Mouse (Mus musculus): Measurements from ENCODE around the gene Zfp36. TPM values are rescaled to one million over a fixed set of nuclear protein-coding genes. Genes with fewer than 3 reads are reported as not detected.

Gene Zfp36
- polyA plus RNA-seq, 1 experiment from 2014 or later, result 22.8 TPM

DNA sequence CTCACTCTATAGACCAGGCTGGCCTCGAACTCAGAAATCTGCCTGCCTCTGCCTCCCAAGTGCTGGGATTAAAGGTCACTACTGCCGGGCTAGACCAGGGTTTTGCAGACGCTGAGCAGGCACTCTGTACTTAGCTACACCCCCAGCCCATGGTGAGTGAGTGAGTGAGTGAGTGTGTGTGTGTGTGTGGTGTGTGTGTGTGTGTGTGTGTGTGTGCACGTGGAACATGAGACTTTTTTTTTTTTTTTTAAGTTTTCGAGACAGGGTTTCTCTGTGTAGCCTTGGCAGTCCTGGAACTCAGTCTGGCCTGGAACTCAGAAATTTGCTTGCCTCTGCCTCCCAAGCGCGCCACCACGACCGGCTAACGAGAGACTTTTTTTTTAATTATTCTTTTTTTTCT, 5.4 kb downstream of the Zfp36 start:
- WGBS, result 63% methylated on average over 10 of the region's 10 CpGs
- Histone ChIP-seq H3K9ac (no peak overlapping the region), H3K4me2 (no peak overlapping the region), H3K27me3 (no peaks in the 10 kb centered on the region), H3K4me1 (peaks cover 64% of the 10 kb centered on the region), H3K36me3 (peaks cover 16% of the 10 kb centered on the region), H3K27ac (peak overlapping the region; percentile 97), H3K9me3 (no peaks in the 10 kb centered on the region), H3K4me3 (no peak overlapping the region)
- ATAC-seq (ENCODE audit: insufficient number of reproducible peaks, low FRiP score, low TSS enrichment, low read depth), result no peak

DNA sequence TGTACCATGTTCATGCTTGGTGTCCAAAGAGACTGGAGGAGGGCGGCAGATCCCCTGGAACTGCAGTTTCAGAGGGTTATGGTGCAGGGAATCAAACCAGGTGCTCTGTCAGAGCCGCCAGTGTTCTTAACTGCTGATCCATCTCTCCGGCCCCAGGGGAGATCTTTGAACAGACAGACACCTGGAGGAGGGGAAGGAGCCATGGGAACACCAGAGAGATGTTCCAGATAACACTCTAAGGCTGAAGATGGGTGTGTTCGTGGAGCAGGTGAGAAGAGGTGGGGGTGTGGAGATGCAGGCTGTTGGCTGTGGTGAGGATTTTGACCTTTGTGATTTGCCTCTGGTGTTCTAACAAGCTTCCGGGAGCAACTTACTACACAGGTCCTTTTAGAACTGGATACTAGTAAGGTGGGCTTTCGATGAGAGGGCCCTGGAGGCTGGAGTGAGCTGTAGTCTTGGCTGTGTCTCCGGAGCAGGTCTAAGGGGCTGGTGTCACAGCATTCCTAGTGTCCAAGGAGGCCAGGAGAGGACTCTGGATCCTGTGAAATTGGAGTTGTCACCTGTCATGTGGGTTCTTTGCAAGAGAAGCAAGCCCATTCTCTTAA, 6.1 kb downstream of the Zfp36 start:
- whole genome bisulfite sequencing, result 72% methylated on average over 7 of the region's 7 CpGs
- Histone ChIP-seq H3K4me1 (peaks cover 60% of the 10 kb centered on the region), H3K9ac (no peak overlapping the region)

DNA sequence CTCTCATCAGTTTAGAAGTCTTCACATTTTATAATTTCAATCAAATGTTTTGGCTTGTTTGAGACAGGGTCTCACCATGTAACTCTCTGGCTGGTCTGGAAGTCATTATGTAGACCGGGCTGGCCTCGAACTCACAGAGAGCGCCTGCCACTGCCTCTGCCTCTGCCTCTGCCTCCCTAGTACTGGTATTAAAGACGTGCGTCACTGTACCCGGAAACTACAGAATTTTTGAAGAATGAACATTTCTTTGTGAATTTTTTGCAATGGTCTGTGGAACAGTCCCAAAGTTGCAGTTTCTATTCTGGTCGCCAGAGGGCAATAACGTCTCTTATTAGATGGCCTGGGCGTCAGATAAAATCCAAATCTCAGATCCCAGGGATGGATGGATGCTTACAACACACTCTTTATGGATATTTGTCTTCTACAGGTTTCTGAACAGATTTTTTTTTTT, 6.9 kb downstream of the Zfp36 start:
- no peaks in the 10 kb centered on the region for H3K9me3 ChIP-seq
- H3K4me3 ChIP-seq, result peak overlapping the region; percentile 76
- WGBS, result 2% methylated on average over 9 of the region's 9 CpGs
- peaks cover 29% of the 10 kb centered on the region for H3K36me3 ChIP-seq
- H3K4me1 ChIP-seq, result peaks cover 57% of the 10 kb centered on the region
- ATAC-seq (ENCODE audit: insufficient number of reproducible peaks, low FRiP score, low TSS enrichment, low read depth), result peak; percentile 1; the same call in 1 of the 2 replicates
- H3K27ac ChIP-seq, result peak overlapping the region; percentile 95
- no peaks in the 10 kb centered on the region for H3K27me3 ChIP-seq
- H3K9ac ChIP-seq, result no peak overlapping the region
- H3K4me2 ChIP-seq, result peak overlapping the region; percentile 80

More for the DNA sequence above, 6.1 kb downstream of the Zfp36 start:
- H3K9me3 ChIP-seq, result no peaks in the 10 kb centered on the region
- peaks cover 20% of the 10 kb centered on the region for H3K36me3 ChIP-seq
- no peaks in the 10 kb centered on the region for H3K27me3 ChIP-seq
- ATAC-seq (ENCODE audit: insufficient number of reproducible peaks, low FRiP score, low TSS enrichment, low read depth), result no peak
- no peak overlapping the region for H3K4me3 ChIP-seq
- no peak overlapping the region for H3K4me2 ChIP-seq
- peak overlapping the region; percentile 97 for H3K27ac ChIP-seq

DNA sequence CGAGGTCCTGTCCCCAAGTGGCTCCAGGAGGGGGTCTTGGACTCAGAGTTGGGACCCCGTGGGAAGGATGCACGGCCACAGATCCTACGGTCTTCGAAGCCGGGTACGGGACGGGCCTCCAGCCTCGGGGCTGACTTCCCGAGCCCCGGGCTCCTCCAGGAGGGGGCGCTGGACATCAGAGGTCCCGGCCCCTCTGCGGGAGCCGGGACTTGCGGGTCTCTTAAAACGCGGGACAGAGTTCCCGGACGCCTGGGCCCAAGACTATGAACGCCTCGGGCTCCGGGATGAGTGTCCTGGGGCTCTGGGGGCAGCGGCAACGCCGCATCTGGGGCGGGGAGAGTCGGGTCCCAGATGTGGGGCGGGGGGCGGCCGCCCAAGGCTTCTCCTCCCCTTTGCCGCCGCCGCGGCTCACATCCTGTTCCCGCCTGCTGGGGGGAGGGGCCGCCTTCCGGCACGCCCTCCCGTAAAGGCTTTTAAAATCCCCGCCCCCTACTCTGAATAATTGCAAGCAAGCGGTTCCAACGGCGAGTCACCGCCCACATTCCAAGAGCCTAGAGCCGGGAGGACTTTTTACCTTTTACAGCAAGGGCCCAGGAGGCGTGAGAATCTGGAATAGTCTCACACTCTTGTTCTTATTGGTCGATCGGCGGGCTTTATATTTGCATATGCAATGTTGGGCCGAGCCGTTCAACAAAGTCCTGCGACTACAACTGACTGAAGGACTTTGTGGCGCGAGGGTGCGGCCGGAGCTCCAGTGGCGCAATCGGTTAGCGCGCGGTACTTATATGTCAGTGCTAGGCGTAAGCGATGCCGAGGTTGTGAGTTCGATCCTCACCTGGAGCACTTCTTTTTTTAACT, 7.6 kb downstream of the Zfp36 start, which contains the start of gene Plekhg2:
TSS of gene Plekhg2 (minus strand) at position 349 of the 858 bp plus-strand sequence.
- H3K36me3 ChIP-seq, result peaks cover 30% of the 10 kb centered on the region
- no peaks in the 10 kb centered on the region for H3K9me3 ChIP-seq
- H3K4me2 ChIP-seq, result peak within 1 kb of the TSS; percentile 80
- peak within 1 kb of the TSS; percentile 76 for H3K4me3 ChIP-seq
- H3K9ac ChIP-seq, result peak within 1 kb of the TSS; percentile 83
- H3K27ac ChIP-seq, result peak within 1 kb of the TSS; percentile 95
- ATAC-seq (ENCODE audit: insufficient number of reproducible peaks, low FRiP score, low TSS enrichment, low read depth), result peak; percentile 91
- under 1% methylated on average over 65 of the region's 66 CpGs for WGBS
- peaks cover 51% of the 10 kb centered on the region for H3K4me1 ChIP-seq
- H3K27me3 ChIP-seq, result no peaks in the 10 kb centered on the region

DNA sequence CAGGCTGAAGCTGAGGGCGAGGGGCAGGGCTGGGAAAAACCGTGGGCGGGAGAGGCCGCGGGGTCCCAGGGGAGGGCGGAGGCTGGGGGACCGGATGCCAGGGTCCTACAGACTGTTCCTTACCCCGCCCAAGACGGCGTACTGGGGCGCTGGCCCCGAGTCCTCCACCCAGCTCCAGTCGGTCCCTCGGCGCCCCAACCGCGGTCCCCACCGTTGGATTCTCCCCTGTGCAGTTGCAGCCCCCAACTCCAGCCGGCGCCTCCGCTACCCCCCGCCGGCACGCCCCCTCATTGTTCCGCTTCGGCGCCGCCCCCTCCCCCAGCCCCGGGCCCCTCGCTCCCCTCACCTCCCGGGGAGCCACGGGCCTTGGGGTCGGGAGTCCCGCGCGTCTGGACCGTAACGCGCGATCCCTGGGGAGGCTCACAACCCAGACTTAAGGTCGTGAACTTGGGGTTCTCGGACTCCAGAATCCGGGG, 8.5 kb downstream of the Zfp36 start:
- WGBS, result 0% methylated on average over 40 of the region's 43 CpGs
- H3K27ac ChIP-seq, result peak overlapping the region; percentile 95
- H3K9ac ChIP-seq, result peak overlapping the region; percentile 83
- ATAC-seq (ENCODE audit: insufficient number of reproducible peaks, low FRiP score, low TSS enrichment, low read depth), result no peak
- H3K4me1 ChIP-seq, result peaks cover 43% of the 10 kb centered on the region
- H3K9me3 ChIP-seq, result no peaks in the 10 kb centered on the region
- peak overlapping the region; percentile 76 for H3K4me3 ChIP-seq
- H3K36me3 ChIP-seq, result peaks cover 36% of the 10 kb centered on the region
- no peaks in the 10 kb centered on the region for H3K27me3 ChIP-seq
- peak overlapping the region; percentile 80 for H3K4me2 ChIP-seq

DNA sequence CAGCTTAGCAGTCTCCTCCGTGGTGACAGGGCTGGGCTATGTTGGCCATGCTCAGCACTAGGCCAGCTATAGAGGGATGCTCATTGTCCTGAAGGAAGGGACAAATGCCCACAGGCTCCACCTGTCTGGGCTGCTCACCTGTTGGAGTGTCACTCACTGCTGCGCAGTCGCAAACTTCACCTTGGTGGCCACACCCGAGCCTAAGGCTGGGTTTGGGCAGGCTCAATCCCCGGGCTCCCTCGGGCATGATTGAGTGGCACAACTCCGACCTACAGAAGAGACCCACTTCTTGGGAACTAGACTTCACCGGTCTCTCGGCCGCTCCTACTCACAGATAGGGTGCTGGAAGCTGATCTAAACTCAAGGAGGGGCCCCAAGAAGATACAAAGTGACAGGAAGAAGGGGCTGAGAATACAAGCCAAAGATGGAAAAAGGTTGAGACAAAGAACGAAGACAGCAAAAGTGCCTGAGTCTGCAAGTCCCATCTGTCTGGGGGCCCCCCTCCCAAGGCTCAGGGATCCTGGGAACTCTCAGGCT, 9.0 kb downstream of the Zfp36 start:
- peak overlapping the region; percentile 95 for H3K27ac ChIP-seq
- H3K4me3 ChIP-seq, result peak overlapping the region; percentile 76
- peak overlapping the region; percentile 80 for H3K4me2 ChIP-seq
- H3K4me1 ChIP-seq, result peaks cover 38% of the 10 kb centered on the region
- no peak for ATAC-seq (ENCODE audit: insufficient number of reproducible peaks, low FRiP score, low TSS enrichment, low read depth)
- no peaks in the 10 kb centered on the region for H3K9me3 ChIP-seq
- 4% methylated on average over 11 of the region's 11 CpGs for WGBS
- H3K27me3 ChIP-seq, result no peaks in the 10 kb centered on the region
- H3K36me3 ChIP-seq, result peaks cover 41% of the 10 kb centered on the region
- H3K9ac ChIP-seq, result peak overlapping the region; percentile 83

DNA sequence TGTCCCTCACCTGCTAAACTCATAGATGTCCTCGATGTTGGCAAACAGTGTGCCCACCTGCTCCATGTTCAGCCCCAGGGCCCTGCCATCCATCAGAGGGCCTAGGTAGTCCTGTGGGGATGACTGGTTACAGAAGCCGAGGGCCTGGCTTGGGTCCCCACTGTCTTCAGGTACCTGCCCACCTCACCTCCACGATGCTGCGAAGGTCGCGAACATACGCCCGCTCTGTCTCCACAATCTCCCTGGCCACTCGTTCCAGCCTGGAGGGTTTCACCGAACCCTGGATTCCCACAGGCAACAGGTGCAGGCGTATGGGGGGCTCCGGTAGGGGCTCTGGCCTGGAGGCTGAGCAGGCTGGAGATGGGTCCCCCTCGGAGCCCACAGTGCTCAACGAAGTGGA, 10.0 kb downstream of the Zfp36 start:
- 88% methylated on average over 14 of the region's 14 CpGs for WGBS
- peaks cover 30% of the 10 kb centered on the region for H3K4me1 ChIP-seq
- H3K27ac ChIP-seq, result no peak overlapping the region
- no peaks in the 10 kb centered on the region for H3K9me3 ChIP-seq
- peak overlapping the region; percentile 76 for H3K4me3 ChIP-seq
- peaks cover 51% of the 10 kb centered on the region for H3K36me3 ChIP-seq
- ATAC-seq (ENCODE audit: insufficient number of reproducible peaks, low FRiP score, low TSS enrichment, low read depth), result no peak
- peak overlapping the region; percentile 80 for H3K4me2 ChIP-seq
- no peaks in the 10 kb centered on the region for H3K27me3 ChIP-seq
- H3K9ac ChIP-seq, result 0 out of 2 replicates have a peak overlapping the region, but pooled peaks have one; percentile 7

DNA sequence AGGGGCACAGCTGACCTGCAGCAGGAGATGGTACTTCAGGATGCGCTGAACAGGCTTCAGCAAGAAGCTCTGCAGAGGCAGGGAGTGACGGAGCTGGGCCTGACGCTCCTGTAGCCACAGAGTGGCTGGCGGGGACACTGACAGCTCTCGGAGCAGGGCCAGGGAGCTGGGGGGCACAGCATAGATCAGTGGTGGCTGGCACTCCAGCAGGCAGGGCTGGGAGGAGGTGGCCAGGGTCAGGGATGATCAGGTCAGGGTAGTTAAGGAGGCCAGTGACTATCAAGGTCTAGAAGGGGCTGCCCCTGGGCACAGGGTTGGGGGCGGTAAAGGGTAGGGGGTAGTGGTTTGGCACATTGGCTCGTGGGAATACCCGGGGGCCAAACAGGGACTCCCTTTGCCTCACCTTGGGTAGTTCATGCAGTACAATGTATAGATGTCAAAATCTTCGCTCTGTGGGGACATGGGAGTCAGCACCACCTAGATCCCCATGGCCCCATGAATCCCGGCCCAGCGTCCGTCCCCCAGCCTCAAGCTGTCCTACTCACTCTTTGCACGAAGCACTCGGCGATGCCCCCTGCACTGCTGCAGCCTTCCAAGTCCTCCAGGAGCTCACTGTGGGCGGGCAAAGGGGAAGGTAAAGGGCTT, 11.7 kb downstream of the Zfp36 start:
- H3K27me3 ChIP-seq, result no peaks in the 10 kb centered on the region
- H3K4me3 ChIP-seq, result no peak overlapping the region
- ATAC-seq (ENCODE audit: insufficient number of reproducible peaks, low FRiP score, low TSS enrichment, low read depth), result no peak
- H3K9ac ChIP-seq, result no peak overlapping the region
- 91% methylated on average over 16 of the region's 16 CpGs for WGBS
- no peaks in the 10 kb centered on the region for H3K9me3 ChIP-seq
- H3K4me1 ChIP-seq, result peaks cover 16% of the 10 kb centered on the region
- H3K27ac ChIP-seq, result no peak overlapping the region
- peaks cover 67% of the 10 kb centered on the region for H3K36me3 ChIP-seq
- H3K4me2 ChIP-seq, result no peak overlapping the region

DNA sequence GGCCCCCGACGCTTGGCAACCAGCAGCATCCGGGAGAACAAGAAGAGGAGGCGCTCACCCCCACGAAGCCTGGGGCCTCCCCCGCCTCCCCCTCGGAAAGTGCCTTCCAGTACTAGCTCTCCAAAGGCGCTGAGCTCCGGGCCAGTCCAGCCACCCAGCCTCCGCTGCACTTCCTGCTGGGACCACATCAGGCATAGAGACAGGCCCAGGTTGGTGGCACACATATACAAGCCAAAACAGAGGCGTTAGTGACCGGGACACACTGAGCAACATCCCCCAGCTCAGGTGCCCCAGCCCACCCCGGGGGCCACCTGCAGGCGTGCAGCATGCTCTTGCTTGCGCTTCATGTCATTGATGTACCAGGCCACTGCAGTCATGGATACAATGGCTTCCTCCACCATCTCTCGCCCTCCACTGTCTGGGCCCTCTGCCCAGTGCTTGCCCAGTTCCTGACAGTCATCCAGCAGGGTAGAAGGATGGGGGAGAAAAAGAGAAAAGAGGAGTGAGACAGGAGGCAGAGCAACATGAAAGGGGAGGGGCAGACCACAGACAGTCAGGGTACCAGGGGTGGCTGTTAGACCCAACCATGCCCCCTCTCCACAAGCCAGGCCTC, 12.3 kb downstream of the Zfp36 start:
- H3K4me3 ChIP-seq, result no peak overlapping the region
- WGBS, result 95% methylated on average over 16 of the region's 16 CpGs
- H3K27ac ChIP-seq, result no peak overlapping the region
- peaks cover 16% of the 10 kb centered on the region for H3K4me1 ChIP-seq
- peaks cover 72% of the 10 kb centered on the region for H3K36me3 ChIP-seq
- H3K27me3 ChIP-seq, result no peaks in the 10 kb centered on the region
- no peak overlapping the region for H3K4me2 ChIP-seq
- no peaks in the 10 kb centered on the region for H3K9me3 ChIP-seq
- H3K9ac ChIP-seq, result no peak overlapping the region
- no peak for ATAC-seq (ENCODE audit: insufficient number of reproducible peaks, low FRiP score, low TSS enrichment, low read depth)

DNA sequence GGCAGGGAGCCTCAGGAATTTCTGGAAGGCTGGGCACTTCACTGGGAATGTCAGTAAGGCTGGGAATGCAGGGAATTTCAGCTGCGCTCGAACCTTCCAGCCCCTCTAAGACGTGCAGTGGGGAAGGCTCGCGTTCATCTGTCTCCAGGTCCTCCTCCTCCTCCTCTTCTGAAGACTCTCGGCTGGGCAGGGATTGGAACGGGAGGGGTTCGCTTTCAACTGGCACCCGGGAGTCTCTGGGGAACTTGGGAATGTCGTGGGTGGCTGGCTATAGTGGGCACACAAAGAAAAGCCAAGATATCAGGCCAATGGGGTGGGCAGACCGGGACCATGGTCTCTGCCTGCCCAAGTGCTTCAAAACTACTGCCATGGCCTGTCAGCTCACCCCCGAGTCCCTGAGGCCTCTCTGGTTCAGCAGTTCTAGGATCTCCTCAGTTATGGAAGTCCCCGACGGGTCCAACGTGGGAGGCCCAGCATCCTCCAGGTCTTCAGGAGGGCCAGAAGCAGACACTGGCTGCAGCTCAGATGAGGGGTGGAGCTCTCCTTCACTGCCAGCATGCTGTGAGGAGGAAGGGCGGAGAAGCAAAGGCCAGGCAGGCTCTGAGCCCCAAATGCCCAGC, 17.5 kb downstream of the Zfp36 start:
- Histone ChIP-seq H3K36me3 (peaks cover 85% of the 10 kb centered on the region), H3K9ac (no peak overlapping the region), H3K4me3 (no peak overlapping the region), H3K27me3 (no peaks in the 10 kb centered on the region), H3K27ac (no peak overlapping the region), H3K4me1 (peaks cover 19% of the 10 kb centered on the region), H3K9me3 (no peaks in the 10 kb centered on the region), H3K4me2 (no peak overlapping the region)
- WGBS, result 82% methylated on average over 16 of the region's 16 CpGs
- no peak for ATAC-seq (ENCODE audit: insufficient number of reproducible peaks, low FRiP score, low TSS enrichment, low read depth)
